Mouse (Mus musculus): ENCODE results near the gene 1700018B08Rik. TPM values are rescaled to one million over a fixed set of nuclear protein-coding genes. Genes with fewer than 3 reads are reported as not detected.

The 1700018B08Rik gene
- total RNA-seq, 2 experiments from 2014 or later = not detected

GRCm38 (mm10) chr8:121561636-121562345 is 17.7 kb upstream of the 1700018B08Rik start:
- no peak for DNase-seq

- DNase-seq = no peak
Observed at GRCm38 (mm10) chr8:121560432-121561100, 16.4 kb upstream of the 1700018B08Rik start.

- DNase-seq = no peak
Observed at GRCm38 (mm10) chr8:121559801-121560200, 15.7 kb upstream of the 1700018B08Rik start.

- DNase-seq = no peak
Observed at GRCm38 (mm10) chr8:121558538-121558937, 14.4 kb upstream of the 1700018B08Rik start.

- DNase-seq = no peak
Observed at GRCm38 (mm10) chr8:121557746-121558145, 13.6 kb upstream of the 1700018B08Rik start.

GRCm38 (mm10) chr8:121553831-121554475 is 9.8 kb upstream of the 1700018B08Rik start:
- DNase-seq = no peak

- DNase-seq = no peak
Observed at GRCm38 (mm10) chr8:121552506-121552905, 8.4 kb upstream of the 1700018B08Rik start.

- DNase-seq = peak in 1 of 2 experiments; percentile 2
Observed at GRCm38 (mm10) chr8:121551065-121551985, 7.2 kb upstream of the 1700018B08Rik start.

- DNase-seq = no peak
Observed at GRCm38 (mm10) chr8:121550056-121550455, 5.9 kb upstream of the 1700018B08Rik start.

- peak; percentile 60 to 65 for DNase-seq
Observed at GRCm38 (mm10) chr8:121547132-121547531, 3.0 kb upstream of the 1700018B08Rik start.

- DNase-seq = peak in 1 of 2 experiments; percentile 0
Observed at GRCm38 (mm10) chr8:121544936-121545335, 816 bp upstream of the 1700018B08Rik start.

GRCm38 (mm10) chr8:121542901-121543300 is 1.2 kb downstream of the 1700018B08Rik start:
- no peak for DNase-seq

- no peak for DNase-seq
Observed at GRCm38 (mm10) chr8:121541862-121542261, 2.3 kb downstream of the 1700018B08Rik start.

GRCm38 (mm10) chr8:121532381-121532780 is 11.7 kb downstream of the 1700018B08Rik start:
- no peak for DNase-seq

- no peak for DNase-seq
Observed at GRCm38 (mm10) chr8:121530639-121531038, 13.5 kb downstream of the 1700018B08Rik start.

- DNase-seq = no peak
Observed at GRCm38 (mm10) chr8:121528790-121529189, 15.3 kb downstream of the 1700018B08Rik start.

- no peak for DNase-seq
Observed at GRCm38 (mm10) chr8:121527751-121528150, 16.4 kb downstream of the 1700018B08Rik start.

- DNase-seq = no peak
Observed at GRCm38 (mm10) chr8:121526811-121527550, 17.1 kb downstream of the 1700018B08Rik start.

GRCm38 (mm10) chr8:121525111-121525818 is 18.9 kb downstream of the 1700018B08Rik start:
- no peak for DNase-seq

GRCm38 (mm10) chr8:121513429-121513828 is 30.7 kb downstream of the 1700018B08Rik start:
- DNase-seq = peak; percentile 68 to 77

GRCm38 (mm10) chr8:121511751-121512150 is 32.4 kb downstream of the 1700018B08Rik start:
- DNase-seq = no peak

Data from layer of hippocampus, postnatal 36 days (tissue).